Mouse (Mus musculus) left cerebral cortex, adult 2 months (tissue): ENCODE data around the gene Nat14. TPM values are rescaled to one million over a fixed set of nuclear protein-coding genes. Genes with fewer than 3 reads are reported as not detected.
A peak's percentile ranks its signal among the peaks of the same experiment; 100 is the strongest.
"Not testable (repeated sequence)": the region's sequence is repeated elsewhere in the genome, so short reads cannot be mapped to it uniquely, and the experiment has no call there.

Experiments used
- DNase-seq, 2 experiments: peaks; one replicate each; pipeline ENCODE4 v3.0.0; 2021 to 2022; ENCODE audit warnings: low spot score in 2 of 2, mixed read lengths in 1 of 2; ENCODE audit errors: extremely low spot score in 1 of 2
- H3K27ac ChIP-seq: fragments of 200-600 bp; 2 replicates; pipeline ENCODE4 v1.8.1; 2022
- H3K4me3 ChIP-seq: fragments of 200-600 bp; 2 replicates; pipeline ENCODE4 v1.8.1; 2022
- CTCF ChIP-seq: fragments of 200-600 bp; IDR thresholded peaks from 2 replicates; pipeline ENCODE4 v1.8.1; 2022; ENCODE audit warnings: antibody characterized with exemption, mild to moderate bottlenecking, moderate library complexity
- intact Hi-C: fragments of 180-260 bp; cut with DNase I; formaldehyde crosslinking; loops from one replicate; pipeline ENCODE4 v1.15.1; 2025
- long read RNA-seq, 2 experiments: library from polyadenylated mRNA; stranded (forward); transcript quantifications; one replicate each; pipeline ENCODE4 v2.0.0; 2021; ENCODE audit warnings: borderline mapping rate in 2 of 2
- total RNA-seq, 2 experiments: library from RNA; stranded (reverse); gene quantifications; 2 replicates each; pipeline ENCODE4 v1.2.3; 2021

Nat14 gene
- total RNA-seq = 100 to 1,000 TPM in 1 of 2 experiments, 10 to 100 TPM in 1; 99.7 to 109 TPM
- long read RNA-seq, experiment 1, transcript Nat14-201 (3 exons, 1,612 nt) = major isoform, 20 of 81 reads
- long read RNA-seq, experiment 1, transcript Nat14-204 (3 exons, 1,415 nt) = minor isoform, 14 of 81 reads
- long read RNA-seq, experiment 1, partial matches to known transcripts = 22 of 81 reads
- long read RNA-seq, experiment 1, other reads (novel, unspliced or antisense) = 21 of 81 reads
- long read RNA-seq, experiment 2, transcript Nat14-204 (3 exons, 1,415 nt) = minor isoform, 8 of 61 reads
- long read RNA-seq, experiment 2, transcript Nat14-201 (3 exons, 1,612 nt) = major isoform, 12 of 61 reads
- long read RNA-seq, experiment 2, partial matches to known transcripts = 17 of 61 reads
- long read RNA-seq, experiment 2, other reads (novel, unspliced or antisense) = 22 of 61 reads

DNA sequence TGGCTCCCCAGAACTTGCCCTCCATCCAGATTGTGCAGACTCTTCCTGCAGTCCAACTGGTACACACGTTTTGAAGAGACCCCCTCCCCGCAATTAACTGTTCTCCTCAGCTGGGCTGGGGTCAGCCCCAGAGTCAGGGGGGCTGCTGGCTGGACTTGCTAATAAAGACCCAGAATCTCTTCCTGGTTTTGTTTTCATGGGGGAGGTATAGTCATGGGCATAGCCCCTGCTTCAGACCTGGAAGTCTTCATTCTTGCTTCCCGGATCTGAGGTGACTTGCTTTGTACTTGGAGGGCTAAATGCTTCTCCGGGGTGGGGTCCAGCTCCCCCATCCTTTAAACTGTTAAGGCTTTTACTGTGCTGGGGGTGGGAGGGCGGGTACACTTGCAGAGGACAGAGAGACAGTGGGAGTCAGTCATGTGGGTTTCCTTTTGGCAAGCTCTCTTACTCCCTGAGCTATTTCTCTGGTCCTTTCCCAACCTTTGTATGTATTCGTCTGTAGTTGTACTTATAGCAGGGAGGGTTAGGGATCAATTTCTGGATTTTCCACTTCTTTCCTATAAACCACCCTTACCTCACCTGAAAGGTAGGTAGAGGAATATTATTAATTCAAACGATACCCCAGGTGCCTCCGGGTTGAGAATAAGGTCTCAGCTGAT, at the start of gene Nat14:
Gene Nat14 (plus strand): TSS at position 205 of the 659 bp plus-strand sequence.
- H3K4me3 ChIP-seq = peak within 1 kb of the TSS; percentile 59
- TF ChIP-seq CTCF = no peak
- intact Hi-C loops = no loop called here
- DNase-seq = no peak
- peak within 1 kb of the TSS; percentile 99 for H3K27ac ChIP-seq

DNA sequence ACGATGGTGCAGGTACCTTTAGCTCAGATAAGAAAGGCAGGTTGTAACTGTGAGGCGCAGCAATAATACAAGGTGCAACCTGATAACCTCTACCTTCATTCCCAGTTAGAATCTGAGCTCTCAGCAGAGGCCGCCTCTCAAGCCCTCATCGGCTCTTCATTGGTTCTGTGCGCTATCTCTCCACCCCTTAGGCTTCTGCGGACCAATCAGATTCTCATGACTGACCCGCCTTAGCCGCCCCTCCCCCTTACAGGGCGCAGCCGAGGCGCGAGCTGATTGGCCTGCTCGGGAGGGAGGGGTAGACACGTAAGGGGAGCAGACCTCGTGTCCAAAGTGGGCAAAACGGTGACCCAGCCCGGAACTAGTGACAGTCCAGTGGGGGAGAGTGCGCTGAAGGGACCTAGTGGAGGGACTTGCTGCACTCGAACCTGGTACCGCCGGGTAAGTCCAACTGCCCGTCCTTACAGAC, 45.0 kb upstream of the Nat14 start, which contains the start of gene Isoc2a:
Gene Isoc2a (plus strand): TSS at position 401 of the 469 bp plus-strand sequence.
- intact Hi-C loops = no loop called here
- peak within 1 kb of the TSS; percentile 62 for H3K4me3 ChIP-seq
- H3K27ac ChIP-seq = peak within 1 kb of the TSS; percentile 71; the same call in 1 of the 2 replicates
- TF ChIP-seq CTCF = no peak
- peak; percentile 78 to 86 for DNase-seq

DNA sequence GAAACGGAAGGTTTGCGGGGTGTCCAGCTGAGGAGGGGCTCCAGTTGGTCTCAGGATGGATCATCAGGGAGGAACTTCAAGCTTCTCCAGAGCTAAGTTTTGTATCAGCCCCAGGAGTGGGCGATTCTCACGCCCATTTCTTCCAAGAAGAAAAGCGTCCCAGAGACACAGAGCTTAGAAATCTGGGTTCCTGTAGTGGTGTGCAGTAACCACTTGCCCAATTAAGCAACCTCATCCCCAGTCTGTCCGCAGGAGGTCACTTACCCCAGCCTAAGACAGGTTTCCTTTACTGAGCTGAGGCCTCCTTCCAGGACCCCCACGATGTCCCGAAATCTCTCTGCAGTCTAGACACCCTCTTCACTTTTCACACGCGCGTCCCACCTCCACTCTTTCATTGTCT, 44.6 kb upstream of the Nat14 start:
- no peak for TF ChIP-seq CTCF
- intact Hi-C loops = no loop called here
- no peak for DNase-seq
- peak overlapping the region; percentile 71; the same call in 1 of the 2 replicates for H3K27ac ChIP-seq
- peak overlapping the region; percentile 62 for H3K4me3 ChIP-seq

DNA sequence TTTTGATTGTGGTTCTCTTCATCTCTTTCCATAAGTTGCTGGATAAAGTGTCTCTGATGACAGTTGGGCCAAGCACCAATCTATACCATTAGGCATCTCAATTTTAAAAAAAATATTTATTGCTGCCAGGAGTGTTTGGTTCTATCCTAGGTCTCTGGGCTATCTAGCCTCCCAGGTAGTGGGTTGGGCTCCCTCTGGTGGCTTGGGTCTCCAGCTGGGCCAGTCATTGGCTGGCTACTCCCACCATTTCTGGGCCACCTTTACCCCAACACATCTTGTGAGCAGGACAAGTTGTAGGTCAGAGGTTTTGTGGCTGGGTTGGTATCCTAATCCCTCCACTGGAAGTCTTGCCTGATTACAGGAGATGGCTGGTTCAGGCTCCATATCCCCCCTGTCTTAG, 43.6 kb upstream of the Nat14 start:
- H3K4me3 ChIP-seq = no peak overlapping the region
- intact Hi-C loops = no loop called here
- no peak for DNase-seq
- H3K27ac ChIP-seq = no peak overlapping the region
- peak; percentile 20 for TF ChIP-seq CTCF

DNA sequence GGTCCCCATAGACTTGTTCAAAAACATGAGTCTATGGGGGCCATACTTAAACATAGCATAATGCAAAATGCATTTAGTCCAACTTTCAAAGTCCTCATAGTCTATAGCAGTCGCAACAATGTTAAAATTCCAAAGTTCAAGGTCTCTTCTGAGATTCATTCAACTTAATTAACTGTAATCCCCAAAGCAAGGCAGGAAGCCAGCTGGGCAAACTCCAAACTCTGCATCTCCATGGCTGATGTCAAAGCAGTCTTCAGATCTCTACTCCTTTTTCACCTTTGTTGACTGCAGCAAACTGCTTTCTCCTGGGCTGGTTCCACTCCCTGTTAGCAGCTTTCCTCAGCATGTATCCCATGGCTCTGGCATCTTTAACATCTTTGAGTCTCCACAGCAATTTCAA, 42.8 kb upstream of the Nat14 start:
- intact Hi-C loops = not testable (repeated sequence)

DNA sequence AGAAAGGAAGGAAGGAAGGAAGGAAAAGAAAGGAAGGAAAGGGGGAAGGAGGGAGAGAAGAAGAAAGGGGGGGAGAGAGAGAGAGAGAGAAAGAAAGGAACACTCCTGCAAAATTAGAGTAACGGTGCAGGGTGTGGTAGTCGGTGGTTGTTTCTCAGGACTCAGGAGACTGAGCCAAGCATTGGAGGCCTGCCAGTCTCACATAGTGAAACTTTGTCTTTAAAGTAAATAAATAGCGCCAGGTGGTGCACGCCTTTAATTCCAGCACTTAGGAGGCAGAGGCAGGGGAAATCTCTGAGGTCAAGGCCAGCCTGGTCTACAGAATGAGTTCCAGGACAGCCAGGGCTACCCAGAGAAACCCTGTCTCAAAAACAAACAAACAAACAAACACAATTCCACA, 35.1 kb upstream of the Nat14 start:
- H3K27ac ChIP-seq = no peak overlapping the region
- H3K4me3 ChIP-seq = no peak overlapping the region
- intact Hi-C loops = no loop called here
- DNase-seq = no peak
- no peak for TF ChIP-seq CTCF

More for the DNA sequence above, 42.8 kb upstream of the Nat14 start:
- DNase-seq, H3K27ac ChIP-seq, H3K4me3 ChIP-seq: not testable (repeated sequence)

DNA sequence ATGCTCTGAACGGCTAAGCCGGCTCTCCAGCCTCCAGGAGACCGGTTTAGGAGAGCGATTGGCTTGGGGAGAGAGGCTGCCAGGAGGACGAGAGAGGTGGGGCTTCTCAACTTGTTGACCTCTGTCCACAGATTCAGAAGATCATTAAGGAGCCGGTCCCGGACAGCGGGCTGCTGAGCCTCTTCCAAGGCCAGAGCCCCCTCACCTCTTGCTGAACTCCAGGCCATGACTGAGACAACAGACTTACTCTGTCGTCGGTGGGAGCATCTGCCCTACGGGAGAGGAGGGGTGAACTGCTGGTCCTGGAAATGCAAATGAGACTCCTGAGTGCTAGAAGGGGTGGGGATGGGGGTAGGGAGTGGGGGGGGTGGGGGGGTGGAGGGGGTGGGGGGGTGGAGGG, 26.6 kb upstream of the Nat14 start:
- Histone ChIP-seq H3K27ac (no peak overlapping the region), H3K4me3 (no peak overlapping the region)
- intact Hi-C loops = no loop called here
- TF ChIP-seq CTCF = no peak
- no peak for DNase-seq

DNA sequence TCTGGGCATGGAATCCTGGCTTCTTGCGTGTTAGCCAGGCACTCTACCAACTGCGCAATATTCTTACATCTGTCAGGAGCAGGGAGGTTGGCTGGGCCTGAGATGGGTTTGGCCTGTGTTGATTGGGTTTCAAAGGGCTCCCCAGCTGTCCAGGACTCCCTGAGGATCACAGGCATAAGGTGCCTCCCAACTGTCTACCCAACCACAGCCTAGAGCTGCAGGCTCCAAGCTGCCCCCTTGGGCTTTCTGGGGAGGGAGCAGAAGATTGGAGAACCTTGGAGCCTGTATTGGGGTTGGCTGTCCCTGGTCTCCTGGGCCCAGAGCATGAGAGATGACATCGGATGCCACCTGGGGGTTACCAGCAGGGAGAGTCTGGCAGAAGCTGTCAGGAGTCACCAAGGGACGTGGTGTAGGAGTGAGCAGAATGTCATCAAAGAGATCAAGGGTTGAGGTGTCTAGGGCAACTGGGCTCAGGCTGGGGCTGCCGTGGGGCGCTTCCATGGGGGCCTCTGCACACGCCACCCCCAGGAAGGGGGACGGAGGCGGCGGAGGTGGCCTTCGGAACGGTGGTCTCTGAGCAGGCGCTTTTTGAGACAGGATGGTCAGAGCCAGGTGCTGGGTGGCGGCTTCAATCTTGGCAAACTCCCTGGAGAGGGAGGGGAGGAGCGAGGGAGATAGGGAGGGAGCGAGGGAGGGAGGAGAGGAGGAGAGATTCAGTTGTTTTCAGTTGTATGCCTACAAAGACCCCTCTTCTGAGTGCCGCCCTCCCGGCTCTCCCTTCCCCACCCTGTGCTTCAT, 22.8 kb upstream of the Nat14 start:
- intact Hi-C loops = no loop called here
- no peak for TF ChIP-seq CTCF
- Histone ChIP-seq H3K27ac (no peak overlapping the region), H3K4me3 (no peak overlapping the region)
- DNase-seq = no peak

DNA sequence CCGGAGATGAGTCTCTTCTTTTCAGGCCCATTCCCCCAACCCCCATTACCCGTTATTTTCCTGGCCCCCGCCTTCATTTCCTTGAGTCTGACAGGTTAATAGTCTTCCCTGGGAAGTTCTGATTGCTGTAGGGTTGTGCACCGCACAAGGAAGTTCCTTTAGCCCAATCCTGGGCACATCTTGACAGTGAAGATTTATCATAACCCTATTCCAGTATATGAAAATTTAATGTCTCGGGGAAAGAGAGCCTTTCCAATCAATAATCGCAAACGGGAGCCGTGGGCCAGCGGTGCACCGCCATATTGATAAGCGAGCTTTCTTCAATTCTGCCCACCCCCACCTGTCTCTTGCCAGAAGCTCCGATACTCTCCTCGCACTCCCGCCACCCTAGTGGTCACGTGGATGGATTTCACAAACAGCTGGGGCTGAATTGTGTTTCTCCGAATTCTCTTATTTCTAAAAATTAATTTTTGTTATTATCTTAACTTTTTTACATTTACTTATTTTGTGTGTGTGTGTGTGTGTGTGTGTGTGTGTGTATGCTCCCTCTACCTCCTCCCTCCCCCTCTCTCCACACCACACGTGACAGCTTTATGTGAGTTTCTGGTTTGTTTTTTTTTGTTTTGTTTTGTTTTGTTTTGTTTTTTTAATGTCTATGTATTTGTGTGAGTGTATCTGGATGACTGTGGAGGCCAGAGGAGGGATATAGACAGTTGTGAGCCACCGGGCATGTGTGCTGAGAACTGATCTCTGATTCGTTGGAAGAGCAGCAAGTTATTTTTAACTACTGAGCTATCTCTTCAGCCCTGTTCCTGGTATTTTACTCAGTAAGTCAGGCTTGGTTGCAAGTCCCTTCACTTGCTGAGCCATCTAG, 21.9 kb upstream of the Nat14 start:
- no peak for DNase-seq

DNA sequence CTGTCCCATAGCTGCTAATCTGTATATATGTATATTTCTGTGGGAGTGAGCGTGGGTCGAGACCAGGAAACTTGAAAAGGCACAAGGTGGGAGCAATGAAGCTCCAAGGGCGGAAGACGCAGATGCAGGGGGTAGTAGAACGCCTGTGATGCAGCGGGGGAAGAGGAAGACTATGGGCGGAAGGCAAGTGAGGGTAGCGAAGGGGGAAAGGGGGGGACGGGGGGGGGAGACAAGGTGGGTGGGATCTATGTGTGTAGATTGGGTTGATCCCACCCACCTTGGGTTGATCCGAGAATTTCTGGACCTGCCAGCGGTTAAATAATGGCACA, 21.3 kb upstream of the Nat14 start:
- Histone ChIP-seq H3K4me3 (no peak overlapping the region; the same call in 1 of the 2 replicates), H3K27ac (no peak overlapping the region)
- no peak for TF ChIP-seq CTCF
- no peak for DNase-seq
- intact Hi-C loops = no loop called here

More for the DNA sequence above, 21.9 kb upstream of the Nat14 start:
- Histone ChIP-seq H3K27ac (no peak overlapping the region), H3K4me3 (peak overlapping the region; percentile 28; the same call in 1 of the 2 replicates)
- no peak; the same call in 1 of the 2 replicates for TF ChIP-seq CTCF
- intact Hi-C loops = no loop called here

DNA sequence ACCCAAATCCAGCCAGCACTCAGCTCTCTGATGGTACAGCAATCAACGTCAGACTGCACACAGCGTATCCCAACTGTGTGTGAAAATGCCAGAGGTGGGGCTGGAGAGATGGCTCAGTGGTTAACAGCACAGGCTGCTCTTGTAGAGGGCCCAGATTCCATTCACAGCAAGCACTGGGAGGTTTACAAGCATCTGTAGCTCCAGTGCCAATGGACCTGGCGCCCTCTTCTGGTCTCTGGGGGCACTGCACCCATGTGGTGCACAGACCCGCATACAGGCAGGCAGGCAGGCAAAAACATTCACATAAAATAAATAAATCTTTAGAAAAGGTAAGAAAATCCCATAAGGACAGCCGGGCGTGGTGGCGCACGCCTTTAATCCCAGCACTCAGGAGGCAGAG, 20.7 kb upstream of the Nat14 start:
- Histone ChIP-seq H3K27ac (no peak overlapping the region), H3K4me3 (no peak overlapping the region)
- intact Hi-C loops = no loop called here
- no peak for DNase-seq
- TF ChIP-seq CTCF = peak; percentile 37
